Mouse (Mus musculus): Measurements from ENCODE around the gene Gpr83.

DNA sequence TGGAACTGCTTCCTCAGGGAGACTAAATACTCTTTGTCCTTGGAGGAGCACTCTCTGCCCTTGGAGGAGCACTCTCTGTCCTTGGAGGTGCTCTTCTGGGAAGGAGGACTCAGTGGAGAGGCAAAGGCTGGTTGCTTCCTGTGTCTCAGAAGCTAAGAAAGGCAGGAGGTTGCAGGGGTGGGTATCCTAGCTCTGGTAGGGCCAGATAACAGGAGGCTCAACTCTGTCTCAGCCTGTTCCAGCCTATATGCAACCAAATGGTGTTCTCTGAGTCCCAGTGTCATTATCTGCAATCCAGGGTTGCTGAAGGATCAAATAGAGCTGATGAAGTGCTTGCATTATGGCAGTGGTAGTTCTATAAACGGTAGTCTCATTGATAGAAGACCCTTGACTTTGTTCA, 25.9 kb downstream of the Gpr83 start:
- no peak for TF ChIP-seq CTCF (IDR thresholded peaks at IDR 0.05; ENCODE audit: extremely low read depth, insufficient read depth, insufficient read length, insufficient replicate concordance)
- no peak for TF ChIP-seq POLR2A (IDR thresholded peaks at IDR 0.05; ENCODE audit: low read depth, low read length)

All from spleen, adult 2 months (tissue).